Mouse (Mus musculus) ES-E14 (cell line): ENCODE results near the gene Chac1. TPM values are rescaled to one million over a fixed set of nuclear protein-coding genes. Genes with fewer than 3 reads are reported as not detected.
A peak's percentile ranks its signal among the peaks of the same experiment; 100 is the strongest.

Experiments
- DNase-seq: peaks from one replicate; pipeline ENCODE4 v3.0.0-alpha.2; 2013; ENCODE audit warnings: low read depth, low spot score
- H3K27ac ChIP-seq: 2 replicates; pipeline ENCODE4 v1.5.1; 2012; ENCODE audit warnings: low read depth, mild to moderate bottlenecking, low read length, moderate library complexity, mixed read lengths; ENCODE audit not compliant: poor library complexity, insufficient read depth, severe bottlenecking
- H3K36me3 ChIP-seq: 2 replicates; pipeline ENCODE4 v1.6.1; 2012; ENCODE audit warnings: mild to moderate bottlenecking, low read length, moderate library complexity, mixed read lengths; ENCODE audit not compliant: control insufficient read depth, poor library complexity, insufficient read depth, severe bottlenecking
- H3K4me1 ChIP-seq, 2 experiments: fragments of 150-350 bp in 1 of 2; sonication (generic) in 1 of 2; 2 replicates each; pipeline ENCODE4 v1.6.1; 2012; ENCODE audit warnings: low read length in 2 of 2, mild to moderate bottlenecking in 1 of 2, mixed read lengths in 1 of 2; ENCODE audit not compliant: control insufficient read depth in 2 of 2, insufficient read depth in 2 of 2, poor library complexity in 1 of 2
- H3K4me3 ChIP-seq, 2 experiments: fragments of 150-350 bp in 1 of 2; sonication (generic) in 1 of 2; 2 replicates each; pipeline ENCODE4 v1.5.1; 2012; ENCODE audit warnings: low read length in 2 of 2, low read depth in 1 of 2, mild to moderate bottlenecking in 1 of 2, mixed read lengths in 1 of 2; ENCODE audit not compliant: insufficient read depth in 1 of 2, poor library complexity in 1 of 2, severe bottlenecking in 1 of 2
- H3K9ac ChIP-seq: 2 replicates; pipeline ENCODE4 v1.6.1; 2012; ENCODE audit warnings: low read depth, mild to moderate bottlenecking, low read length, mixed read lengths; ENCODE audit not compliant: poor library complexity, insufficient read depth, severe bottlenecking
- H3K9me3 ChIP-seq: fragments of 150-350 bp; sonication (generic); 2 replicates; pipeline ENCODE4 v1.6.1; 2012; ENCODE audit warnings: low read depth, mild to moderate bottlenecking, low read length; ENCODE audit not compliant: control insufficient read depth, insufficient read depth
- CHD2 ChIP-seq: IDR thresholded peaks from 2 replicates; pipeline ENCODE4 v1.6.1; 2014; ENCODE audit warnings: mild to moderate bottlenecking, low read depth, low read length, inconsistent platforms
- HCFC1 ChIP-seq: IDR thresholded peaks from 2 replicates; pipeline ENCODE4 v1.6.1; 2012; ENCODE audit warnings: low read length, inconsistent platforms, borderline replicate concordance; ENCODE audit not compliant: insufficient read depth
- MAFK ChIP-seq: IDR thresholded peaks from 2 replicates; pipeline ENCODE4 v1.6.1; 2014; ENCODE audit warnings: mild to moderate bottlenecking, low read depth, low read length, inconsistent platforms; ENCODE audit not compliant: insufficient read depth
- ZC3H11A ChIP-seq: IDR thresholded peaks from 2 replicates; pipeline ENCODE4 v1.6.1; 2012; ENCODE audit warnings: low read depth, mild to moderate bottlenecking, inconsistent platforms, low read length, borderline replicate concordance
- ZNF384 ChIP-seq: IDR thresholded peaks from 2 replicates; pipeline ENCODE4 v1.6.1; 2012; ENCODE audit warnings: low read depth, low read length, inconsistent platforms
- in situ Hi-C, 2 experiments: fragments of 600-800 bp; cut with MboI; formaldehyde crosslinking; loops; one replicate each; pipeline ENCODE4 v1.15.1; 2025; ENCODE audit warnings: low sequenced_read_pairs in 2 of 2, inconsistent platforms in 1 of 2; ENCODE audit not compliant: unreplicated experiment in 2 of 2
- total RNA-seq: library from RNA; depleted of rRNA; stranded (reverse); fragments of 300-350 nt; gene quantifications from 2 replicates; pipeline ENCODE4 v1.2.3, GENCODE M21; 2012

The Chac1 gene
- total RNA-seq, 1 experiment: 20.9 TPM

GRCm38 (mm10) chr2:119318043-119318710 lies 32.9 kb upstream of the Chac1 start:
- no peak overlapping the region for H3K27ac ChIP-seq
- H3K9me3 ChIP-seq: no peaks in the 10 kb centered on the region
- no peak overlapping the region for H3K4me3 ChIP-seq
- DNase-seq: no peak
- no peaks in the 10 kb centered on the region for H3K36me3 ChIP-seq
- peaks cover 0 to 3% of the 10 kb centered on the region in 2 experiments; a peak in 2 of 4 replicates for H3K4me1 ChIP-seq
- in situ Hi-C loops: no loop called here
- H3K9ac ChIP-seq: no peak overlapping the region
- TF ChIP-seq ZC3H11A (no peak), HCFC1 (no peak), CHD2 (no peak), MAFK (no peak), ZNF384 (no peak)

- H3K4me3 ChIP-seq: no peak overlapping the region
- H3K4me1 ChIP-seq: peaks cover 0 to 5% of the 10 kb centered on the region in 2 experiments; a peak in 2 of 4 replicates
- H3K9me3 ChIP-seq: no peaks in the 10 kb centered on the region
- no peak overlapping the region for H3K9ac ChIP-seq
- TF ChIP-seq CHD2 (no peak), ZC3H11A (no peak)
- H3K27ac ChIP-seq: no peak overlapping the region
- H3K36me3 ChIP-seq: no peaks in the 10 kb centered on the region
- in situ Hi-C loops: no loop called here
- DNase-seq: no peak
These were observed 30.5 kb upstream of the Chac1 start for GRCm38 (mm10) chr2:119320571-119320970.

- H3K4me1 ChIP-seq: peaks cover 0 to 5% of the 10 kb centered on the region in 2 experiments; a peak in 2 of 4 replicates
- no peak for DNase-seq
- in situ Hi-C loops: no loop called here
- no peak overlapping the region for H3K27ac ChIP-seq
- no peaks in the 10 kb centered on the region for H3K36me3 ChIP-seq
- H3K9ac ChIP-seq: peak overlapping the region; percentile 66
- TF ChIP-seq ZNF384 (no peak), ZC3H11A (no peak), HCFC1 (peak; percentile 8; the same call in 1 of the 2 replicates), MAFK (no peak), CHD2 (no peak)
- H3K9me3 ChIP-seq: no peaks in the 10 kb centered on the region
- H3K4me3 ChIP-seq: peak overlapping the region; percentile 39 to 64
These were observed 29.1 kb upstream of the Chac1 start for GRCm38 (mm10) chr2:119321771-119322586.

GRCm38 (mm10) chr2:119322587-119323300 lies 28.3 kb upstream of the Chac1 start:
- peak overlapping the region; percentile 66 for H3K9ac ChIP-seq
- H3K27ac ChIP-seq: no peak overlapping the region
- peaks cover 0 to 5% of the 10 kb centered on the region in 2 experiments; a peak in 2 of 4 replicates for H3K4me1 ChIP-seq
- H3K9me3 ChIP-seq: no peaks in the 10 kb centered on the region
- in situ Hi-C loops: no loop called here
- H3K4me3 ChIP-seq: peak overlapping the region; percentile 39 to 64; a peak in 3 of 4 replicates
- no peaks in the 10 kb centered on the region for H3K36me3 ChIP-seq
- TF ChIP-seq ZC3H11A: no peak
- no peak for TF ChIP-seq ZNF384
- TF ChIP-seq CHD2: no peak
- peak; percentile 12; the same call in 1 of the 2 replicates for TF ChIP-seq HCFC1
- peak; percentile 86 for TF ChIP-seq MAFK
- DNase-seq: peak; percentile 55
